Mouse (Mus musculus) limb, embryonic 10.5 days (tissue): ENCODE measurements around the gene 1700007K13Rik. TPM values are rescaled to one million over a fixed set of nuclear protein-coding genes. Genes with fewer than 3 reads are reported as not detected.

ENCODE experiments used
- DNase-seq: peaks from one replicate; pipeline ENCODE4 v3.0.0-alpha.2; 2017; ENCODE audit warnings: low spot score
- H3K27ac ChIP-seq: fragments of 300-500 bp; sonication (generic); 2 replicates; pipeline ENCODE4 v1.5.1; 2016; ENCODE audit warnings: mild to moderate bottlenecking
- H3K27me3 ChIP-seq: fragments of 300-500 bp; sonication (generic); 2 replicates; pipeline ENCODE4 v1.6.1; 2016; ENCODE audit warnings: low read depth, mild to moderate bottlenecking; ENCODE audit not compliant: poor library complexity, severe bottlenecking
- H3K36me3 ChIP-seq: fragments of 300-500 bp; sonication (generic); 2 replicates; pipeline ENCODE4 v1.6.1; 2016; ENCODE audit warnings: mild to moderate bottlenecking, moderate library complexity
- H3K4me1 ChIP-seq: fragments of 300-500 bp; sonication (generic); 2 replicates; pipeline ENCODE4 v1.6.1; 2016
- H3K4me3 ChIP-seq: fragments of 300-500 bp; sonication (generic); 2 replicates; pipeline ENCODE4 v1.5.1; 2016; ENCODE audit warnings: mild to moderate bottlenecking, moderate library complexity
- H3K9me3 ChIP-seq: fragments of 300-500 bp; sonication (generic); replicated peaks from 2 replicates; pipeline ENCODE4 v1.6.1; 2016; ENCODE audit warnings: mild to moderate bottlenecking
- WGBS: fragments of 180-500 bp; shearing (Covaris S2); methylation state at CpG from one replicate; pipeline ENCODE4 v1.1.7; 2016; 5-methylcytosine and 5-hydroxymethylcytosine counted together
- polyA plus RNA-seq: library from polyadenylated mRNA; unstranded; fragments of >200 nt; fragmentation: Nextera tagmentation; extraction: Ambion mirVana; gene quantifications from 2 replicates; pipeline ENCODE4 v1.2.1, GENCODE M21; 2016

1700007K13Rik gene
- polyA plus RNA-seq, 1 experiment from 2014 or later, result 0.61 TPM

DNA sequence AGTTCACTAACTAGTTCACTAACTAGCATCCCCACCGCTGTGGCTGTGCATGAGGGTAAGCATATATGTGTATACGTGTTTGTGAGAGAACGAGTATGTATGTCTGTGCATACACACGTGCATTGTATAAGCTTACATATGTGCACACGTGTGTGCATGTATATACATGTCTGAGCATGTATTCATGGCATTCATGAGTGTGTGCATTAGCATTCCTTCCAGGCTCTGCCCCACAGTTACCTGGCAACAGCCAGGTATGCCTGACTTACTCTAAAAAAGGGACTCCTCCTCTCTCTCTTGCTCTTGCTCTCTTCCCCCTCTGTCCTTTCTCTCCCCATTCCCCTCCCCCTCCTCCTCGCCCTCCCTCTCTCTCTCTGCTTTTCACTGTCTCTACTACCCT, 38.9 kb downstream of the 1700007K13Rik start:
- Histone ChIP-seq H3K4me3 (no peak overlapping the region), H3K27ac (no peak overlapping the region), H3K27me3 (no peaks in the 10 kb centered on the region), H3K9me3 (no peaks in the 10 kb centered on the region), H3K36me3 (no peaks in the 10 kb centered on the region), H3K4me1 (peaks cover 11% of the 10 kb centered on the region)
- no peak for DNase-seq
- 82% methylated on average over 6 of the region's 6 CpGs for WGBS

DNA sequence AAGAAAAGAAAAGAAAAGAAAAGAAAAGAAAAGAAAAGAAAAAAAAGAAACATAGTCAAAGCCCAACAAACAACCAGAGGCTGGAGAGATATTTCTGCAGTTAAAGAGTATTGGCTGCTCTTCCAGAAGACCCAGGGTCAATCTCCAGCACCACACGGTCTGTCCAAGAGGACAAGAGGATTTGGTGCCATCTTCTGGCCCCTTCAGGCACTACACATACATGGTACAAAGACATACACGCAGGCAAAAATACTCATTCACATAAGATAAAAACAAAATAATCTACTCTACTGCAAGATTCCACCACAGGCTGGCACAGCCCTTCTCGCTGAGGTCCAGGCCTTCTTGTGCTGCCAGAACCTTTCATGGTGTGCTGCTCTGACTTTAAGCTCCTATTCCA, 43.0 kb downstream of the 1700007K13Rik start:
- 37% methylated on average over 3 of the region's 3 CpGs for WGBS
- DNase-seq, result peak; percentile 61
- Histone ChIP-seq H3K4me3 (no peak overlapping the region), H3K36me3 (no peaks in the 10 kb centered on the region), H3K9me3 (no peaks in the 10 kb centered on the region), H3K27me3 (no peaks in the 10 kb centered on the region), H3K27ac (no peak overlapping the region), H3K4me1 (peaks cover 18% of the 10 kb centered on the region)

- H3K9me3 ChIP-seq, result no peaks in the 10 kb centered on the region
- no peaks in the 10 kb centered on the region for H3K36me3 ChIP-seq
- no peak overlapping the region for H3K27ac ChIP-seq
- H3K4me3 ChIP-seq, result no peak overlapping the region
- peaks cover 32% of the 10 kb centered on the region for H3K4me1 ChIP-seq
- WGBS, result 13% methylated on average over 4 of the region's 4 CpGs
- H3K27me3 ChIP-seq, result no peaks in the 10 kb centered on the region
- peak; percentile 95 for DNase-seq
Measured at GRCm38 (mm10) chr2:28419898-28420297, 46.2 kb downstream of the 1700007K13Rik start.

GRCm38 (mm10) chr2:28418034-28418433, 48.1 kb downstream of the 1700007K13Rik start:
- H3K4me3 ChIP-seq, result no peak overlapping the region
- DNase-seq, result peak; percentile 96
- no peaks in the 10 kb centered on the region for H3K9me3 ChIP-seq
- WGBS, result 40% methylated on average over 2 of the region's 2 CpGs
- peak overlapping the region; percentile 10; the same call in 1 of the 2 replicates for H3K27ac ChIP-seq
- no peaks in the 10 kb centered on the region for H3K27me3 ChIP-seq
- H3K4me1 ChIP-seq, result peaks cover 36% of the 10 kb centered on the region
- H3K36me3 ChIP-seq, result no peaks in the 10 kb centered on the region

- no peak for DNase-seq
- no peaks in the 10 kb centered on the region for H3K9me3 ChIP-seq
- H3K4me1 ChIP-seq, result peaks cover 36% of the 10 kb centered on the region
- WGBS, result 91% methylated on average over 1 of the region's 1 CpGs
- H3K36me3 ChIP-seq, result no peaks in the 10 kb centered on the region
- no peak overlapping the region for H3K27ac ChIP-seq
- H3K27me3 ChIP-seq, result no peaks in the 10 kb centered on the region
- no peak overlapping the region for H3K4me3 ChIP-seq
Measured at GRCm38 (mm10) chr2:28416511-28416910, 49.6 kb downstream of the 1700007K13Rik start.

- Histone ChIP-seq H3K27ac (peak overlapping the region; percentile 6; the same call in 1 of the 2 replicates), H3K27me3 (no peaks in the 10 kb centered on the region), H3K4me1 (peaks cover 36% of the 10 kb centered on the region), H3K9me3 (no peaks in the 10 kb centered on the region), H3K36me3 (no peaks in the 10 kb centered on the region), H3K4me3 (no peak overlapping the region)
- 87% methylated on average over 10 of the region's 10 CpGs for WGBS
- no peak for DNase-seq
Measured at GRCm38 (mm10) chr2:28415387-28416024, 50.6 kb downstream of the 1700007K13Rik start.

GRCm38 (mm10) chr2:28414757-28415137, 51.4 kb downstream of the 1700007K13Rik start:
- Histone ChIP-seq H3K4me1 (peaks cover 36% of the 10 kb centered on the region), H3K4me3 (no peak overlapping the region), H3K9me3 (no peaks in the 10 kb centered on the region), H3K27me3 (no peaks in the 10 kb centered on the region), H3K27ac (no peak overlapping the region), H3K36me3 (no peaks in the 10 kb centered on the region)
- WGBS, result 93% methylated on average over 5 of the region's 5 CpGs
- no peak for DNase-seq

- no peaks in the 10 kb centered on the region for H3K9me3 ChIP-seq
- no peak for DNase-seq
- no peak overlapping the region for H3K4me3 ChIP-seq
- H3K4me1 ChIP-seq, result peaks cover 40% of the 10 kb centered on the region
- 88% methylated on average over 5 of the region's 5 CpGs for WGBS
- H3K27ac ChIP-seq, result no peak overlapping the region
- H3K36me3 ChIP-seq, result no peaks in the 10 kb centered on the region
- no peaks in the 10 kb centered on the region for H3K27me3 ChIP-seq
Measured at GRCm38 (mm10) chr2:28414116-28414756, 51.9 kb downstream of the 1700007K13Rik start.

DNA sequence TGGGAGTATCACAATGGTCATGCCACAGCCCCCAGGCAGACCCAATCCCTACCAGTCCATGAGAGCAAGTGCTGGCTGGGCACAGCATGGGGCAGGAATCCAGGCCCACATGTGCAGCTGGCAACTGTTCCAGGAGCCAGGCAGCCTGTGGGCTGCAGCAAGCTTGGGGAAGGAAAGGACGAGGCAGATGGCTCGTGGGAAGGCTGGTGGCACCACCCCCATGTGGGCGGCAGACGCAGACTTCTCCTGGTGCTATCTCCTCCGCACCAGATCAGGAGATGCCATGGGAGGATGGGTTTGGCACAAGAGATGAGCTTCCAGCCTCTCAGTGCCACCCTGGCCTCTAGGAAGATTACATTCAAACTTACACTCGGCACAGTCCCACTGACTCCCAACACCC, 53.2 kb downstream of the 1700007K13Rik start:
- Histone ChIP-seq H3K27ac (no peak overlapping the region), H3K9me3 (no peaks in the 10 kb centered on the region), H3K27me3 (no peaks in the 10 kb centered on the region), H3K4me1 (peaks cover 41% of the 10 kb centered on the region), H3K4me3 (no peak overlapping the region), H3K36me3 (no peaks in the 10 kb centered on the region)
- 83% methylated on average over 6 of the region's 6 CpGs for WGBS
- no peak for DNase-seq

Other genes starting within 250 kb of the 1700007K13Rik start
- gene Ppp1r26, start 19.5 kb downstream of the 1700007K13Rik start, polyA plus RNA-seq, result 4.2 and 6.3 TPM in 2 replicates
- gene Mrps2, start 1.7 kb upstream of the 1700007K13Rik start, polyA plus RNA-seq, result 70.3 and 75.9 TPM in 2 replicates
- gene Gbgt1, start 30.6 kb upstream of the 1700007K13Rik start, polyA plus RNA-seq, result not detected in 2 replicates
- not detected in 2 replicates for gene Gm10134, start 39.8 kb upstream of the 1700007K13Rik start, polyA plus RNA-seq
- gene Ralgds, start 46.8 kb upstream of the 1700007K13Rik start, polyA plus RNA-seq, result 46.7 and 58.9 TPM in 2 replicates
- gene Cel, start 97.1 kb upstream of the 1700007K13Rik start, polyA plus RNA-seq, result not detected in 2 replicates
- gene Gtf3c5, start 117.4 kb upstream of the 1700007K13Rik start, polyA plus RNA-seq, result 69.9 and 71.6 TPM in 2 replicates
- 3.5 and 4.2 TPM in 2 replicates for gene Gfi1b, start 155.7 kb upstream of the 1700007K13Rik start, polyA plus RNA-seq
- gene Tsc1, start 174.9 kb upstream of the 1700007K13Rik start, polyA plus RNA-seq, result 24.2 and 26.9 TPM in 2 replicates
- gene Spaca9, start 233.4 kb upstream of the 1700007K13Rik start, polyA plus RNA-seq, result 2.5 and 2.8 TPM in 2 replicates
- gene Ak8, start 233.8 kb upstream of the 1700007K13Rik start, polyA plus RNA-seq, result 0.41 and 0.58 TPM in 2 replicates